In the genomic region with DNA sequence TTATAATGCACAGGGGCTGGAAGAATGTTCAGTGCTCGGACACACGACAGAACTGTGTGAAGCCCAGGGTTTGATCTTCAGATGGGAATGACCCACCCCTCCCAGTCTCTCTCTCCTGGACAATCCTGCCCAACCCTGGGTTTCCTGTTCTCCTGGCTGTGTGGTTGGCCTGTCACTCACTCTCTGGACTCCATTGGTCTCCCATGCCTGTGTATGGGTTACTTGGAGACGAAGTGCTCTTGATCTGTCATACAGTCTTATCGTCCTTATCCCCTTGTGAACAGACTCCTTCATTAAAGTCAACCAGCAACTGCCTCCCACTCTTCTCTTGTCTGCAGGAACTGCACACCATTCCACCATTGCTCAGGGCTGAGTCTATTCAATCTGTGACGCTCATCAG, we compare ENCODE assay signal across 15 mouse cellular contexts.
"Had no signal": no experiment of that assay in that cellular context is flagged by ENCODE, and none has a peak within 500 bp of the region (broad histone marks: within the 10 kb centered on the region; RNA-seq: fewer than 3 reads in every experiment).

No protein-coding gene starts in this region.

- ATAC-seq: intestine, postnatal 0 days; lung, postnatal 0 days; midbrain, embryonic 15.5 days had no signal

- H3K9ac ChIP-seq: liver, embryonic 13.5 days; lung, embryonic 14.5 days; midbrain, embryonic 15.5 days; neural tube, embryonic 13.5 days had no signal

- H3K27ac ChIP-seq: left cerebral cortex, adult 2 months; liver, embryonic 13.5 days; macrophage; midbrain, embryonic 10.5 days; midbrain, embryonic 15.5 days; neural tube, embryonic 13.5 days had no signal

- H3K36me3 ChIP-seq: liver, embryonic 13.5 days; midbrain, embryonic 10.5 days; midbrain, embryonic 15.5 days; neural tube, embryonic 13.5 days had no signal

- DNase-seq: kidney, adult 2 months; kidney, postnatal 14 days; layer of hippocampus, postnatal 36 days; liver, embryonic 13.5 days; lung, embryonic 14.5 days; thymus, adult 18-20 months; thymus, postnatal 36 days had no signal

- H3K4me1 ChIP-seq: liver, embryonic 13.5 days; megakaryocyte, embryonic 14.5 days; midbrain, embryonic 15.5 days; neural tube, embryonic 13.5 days had no signal

- H3K4me3 ChIP-seq: left cerebral cortex, adult 2 months; liver, embryonic 13.5 days; megakaryocyte, embryonic 14.5 days; midbrain, embryonic 10.5 days; midbrain, embryonic 15.5 days; neural tube, embryonic 13.5 days had no signal

- H3K9me3 ChIP-seq: liver, embryonic 13.5 days; midbrain, embryonic 10.5 days; midbrain, embryonic 15.5 days; neural tube, embryonic 13.5 days had no signal

- H3K4me2 ChIP-seq: liver, embryonic 13.5 days; lung, embryonic 14.5 days; midbrain, embryonic 15.5 days; neural tube, embryonic 13.5 days had no signal

- H3K27me3 ChIP-seq: liver, embryonic 13.5 days; megakaryocyte, embryonic 14.5 days; midbrain, embryonic 15.5 days; neural tube, embryonic 13.5 days had no signal
